Mouse (Mus musculus) ES-Bruce4 (cell line): ENCODE results near the gene Unc119b. TPM values are rescaled to one million over a fixed set of nuclear protein-coding genes. Genes with fewer than 3 reads are reported as not detected.

Experiments
- H3K27ac ChIP-seq: 2 replicates; pipeline ENCODE4 v1.5.1; 2012; ENCODE audit warnings: low read length, inconsistent platforms; ENCODE audit not compliant: insufficient read depth
- H3K27me3 ChIP-seq: 2 replicates; pipeline ENCODE4 v1.6.1; 2012; ENCODE audit warnings: mild to moderate bottlenecking, low read length, inconsistent platforms; ENCODE audit not compliant: control insufficient read depth, poor library complexity, insufficient read depth, severe bottlenecking
- H3K36me3 ChIP-seq: 2 replicates; pipeline ENCODE4 v1.6.1; 2012; ENCODE audit warnings: inconsistent platforms, mild to moderate bottlenecking, low read length, moderate library complexity; ENCODE audit not compliant: control insufficient read depth, poor library complexity, insufficient read depth, severe bottlenecking
- H3K4me1 ChIP-seq: one replicate; pipeline ENCODE4 v1.8.1; 2011; ENCODE audit warnings: low read length; ENCODE audit not compliant: control insufficient read depth, insufficient read depth
- H3K4me3 ChIP-seq: 2 replicates; pipeline ENCODE4 v1.5.1; 2011; ENCODE audit warnings: low read depth, mild to moderate bottlenecking, low read length
- H3K9ac ChIP-seq: 2 replicates; pipeline ENCODE4 v1.6.1; 2012; ENCODE audit warnings: low read depth, mild to moderate bottlenecking, inconsistent platforms; ENCODE audit not compliant: poor library complexity, severe bottlenecking
- H3K9me3 ChIP-seq: replicated peaks from 2 replicates; pipeline ENCODE4 v1.6.1; 2012; ENCODE audit warnings: mild to moderate bottlenecking, low read length, inconsistent platforms; ENCODE audit not compliant: control insufficient read depth, poor library complexity, insufficient read depth, severe bottlenecking
- CTCF ChIP-seq: IDR thresholded peaks from one replicate; pipeline ENCODE4 v1.8.1; 2011; ENCODE audit warnings: low read depth, low read length
- EP300 ChIP-seq: IDR thresholded peaks from 2 replicates; pipeline ENCODE4 v1.6.1; 2011; ENCODE audit warnings: low read depth, low read length; ENCODE audit not compliant: insufficient read depth
- POLR2A ChIP-seq: IDR thresholded peaks from one replicate; pipeline ENCODE4 v1.8.1; 2011; ENCODE audit warnings: low read length; ENCODE audit not compliant: insufficient read depth
- polyA plus RNA-seq: library from polyadenylated mRNA; stranded (reverse); fragments of >200 nt; gene quantifications from 2 replicates; pipeline ENCODE4 v1.2.4, GENCODE M21; 2011; ENCODE audit warnings: low read depth; ENCODE audit not compliant: missing spikeins, insufficient read depth, insufficient read length

The Unc119b gene
- polyA plus RNA-seq: 35.5 and 36.9 TPM in 2 replicates

DNA sequence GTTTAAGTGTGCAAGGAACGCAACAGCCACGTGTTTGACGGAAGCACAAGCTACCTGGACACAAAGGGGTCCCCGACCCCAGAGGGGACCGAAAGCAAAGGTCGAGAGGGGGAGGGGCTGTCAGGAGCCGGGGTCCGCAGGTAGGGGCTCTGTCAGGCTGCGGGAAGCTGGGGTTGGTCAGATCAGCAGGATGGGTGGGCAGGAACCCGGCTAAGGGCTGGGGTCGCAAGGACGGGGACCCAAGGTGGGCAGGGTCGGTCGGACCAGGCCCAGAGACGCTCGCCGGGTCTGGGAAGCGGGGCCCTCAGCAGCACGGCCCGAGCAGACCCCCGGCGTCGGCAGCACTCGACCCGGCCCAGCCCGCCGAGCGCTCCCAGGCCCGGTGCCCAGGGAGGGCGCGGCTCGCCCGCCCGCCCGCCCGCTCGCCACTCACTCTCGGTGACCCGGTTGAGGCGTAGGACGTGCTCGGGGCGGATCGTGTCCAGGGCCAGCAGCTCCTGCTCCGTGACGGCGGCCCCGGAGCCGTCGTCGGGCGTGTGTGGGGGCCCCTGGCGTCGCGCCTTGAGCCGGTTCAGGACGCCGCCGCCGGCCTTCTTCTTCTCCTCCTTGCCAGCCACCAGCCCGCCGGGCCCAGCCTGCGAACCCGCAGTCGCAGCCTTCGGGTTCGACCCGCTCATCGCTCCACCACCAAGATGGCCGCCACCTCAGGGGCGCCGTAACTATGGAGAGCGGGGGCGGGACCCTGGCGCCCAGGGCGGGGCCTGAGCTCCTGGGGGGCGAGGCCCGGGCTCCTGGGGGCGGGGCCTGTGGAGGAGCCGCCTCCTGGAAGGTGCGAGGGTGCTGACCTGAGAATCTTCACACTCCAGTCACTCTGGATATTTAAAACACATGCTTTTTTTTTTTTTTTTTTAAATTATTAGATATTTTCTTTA is at the start of gene Unc119b:
Unc119b (minus strand) TSS at position 742 of the 932 bp plus-strand sequence.
- Histone ChIP-seq H3K4me1 (no peaks in the 10 kb centered on the region), H3K9ac (peak within 1 kb of the TSS; percentile 94), H3K4me3 (peak within 1 kb of the TSS; percentile 71), H3K36me3 (no peaks in the 10 kb centered on the region), H3K27me3 (no peaks in the 10 kb centered on the region), H3K9me3 (no peaks in the 10 kb centered on the region), H3K27ac (no peak within 1 kb of the TSS)
- TF ChIP-seq EP300: no peak
- no peak for TF ChIP-seq POLR2A
- TF ChIP-seq CTCF: no peak

DNA sequence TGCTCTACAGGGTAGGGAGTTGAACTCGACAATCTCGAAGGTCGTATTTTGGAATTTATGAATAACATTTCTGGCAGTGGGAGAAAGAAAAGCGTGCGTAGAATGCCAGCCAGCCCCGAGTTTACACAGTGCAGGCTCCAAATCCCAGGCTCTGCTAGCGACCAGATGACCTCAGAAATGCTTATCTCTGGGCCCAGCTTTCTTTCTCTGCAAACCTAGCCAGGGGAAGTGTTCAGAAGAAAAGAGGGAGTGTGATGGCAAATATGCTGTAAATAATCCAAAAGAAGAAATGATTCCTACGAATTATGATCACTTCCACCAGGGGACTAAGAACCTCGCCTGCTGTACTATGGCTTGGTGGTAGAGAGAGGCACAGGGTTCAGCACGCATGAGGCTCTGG is 48.7 kb upstream of the Unc119b start:
- Histone ChIP-seq H3K9ac (no peak overlapping the region), H3K9me3 (no peaks in the 10 kb centered on the region), H3K27ac (no peak overlapping the region), H3K4me3 (no peak overlapping the region), H3K27me3 (no peaks in the 10 kb centered on the region), H3K4me1 (no peaks in the 10 kb centered on the region), H3K36me3 (no peaks in the 10 kb centered on the region)
- TF ChIP-seq EP300 (no peak), CTCF (no peak), POLR2A (no peak)

DNA sequence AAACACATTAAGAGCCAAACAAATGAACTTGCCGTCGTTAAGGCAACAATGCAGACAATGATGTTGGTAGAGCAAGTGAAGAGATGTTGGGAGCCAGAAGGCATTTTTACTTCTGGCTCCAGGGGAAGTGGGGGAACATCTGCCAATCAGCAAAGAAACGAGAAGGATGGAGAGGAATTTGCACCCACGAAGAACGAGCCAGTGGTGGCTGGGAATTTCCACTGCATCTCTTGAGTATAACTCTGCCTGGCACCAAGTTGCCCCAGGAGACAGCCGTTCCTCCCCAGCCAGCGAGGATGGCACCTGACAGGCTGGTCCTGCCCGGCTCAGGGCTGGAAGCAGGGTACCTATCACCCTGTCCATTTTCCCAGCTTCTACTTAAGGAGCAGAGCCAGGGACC is 48.1 kb upstream of the Unc119b start:
- Histone ChIP-seq H3K4me1 (no peaks in the 10 kb centered on the region), H3K27me3 (no peaks in the 10 kb centered on the region), H3K9ac (no peak overlapping the region), H3K4me3 (no peak overlapping the region), H3K9me3 (no peaks in the 10 kb centered on the region), H3K27ac (no peak overlapping the region), H3K36me3 (no peaks in the 10 kb centered on the region)
- no peak for TF ChIP-seq EP300
- no peak for TF ChIP-seq POLR2A
- no peak for TF ChIP-seq CTCF

DNA sequence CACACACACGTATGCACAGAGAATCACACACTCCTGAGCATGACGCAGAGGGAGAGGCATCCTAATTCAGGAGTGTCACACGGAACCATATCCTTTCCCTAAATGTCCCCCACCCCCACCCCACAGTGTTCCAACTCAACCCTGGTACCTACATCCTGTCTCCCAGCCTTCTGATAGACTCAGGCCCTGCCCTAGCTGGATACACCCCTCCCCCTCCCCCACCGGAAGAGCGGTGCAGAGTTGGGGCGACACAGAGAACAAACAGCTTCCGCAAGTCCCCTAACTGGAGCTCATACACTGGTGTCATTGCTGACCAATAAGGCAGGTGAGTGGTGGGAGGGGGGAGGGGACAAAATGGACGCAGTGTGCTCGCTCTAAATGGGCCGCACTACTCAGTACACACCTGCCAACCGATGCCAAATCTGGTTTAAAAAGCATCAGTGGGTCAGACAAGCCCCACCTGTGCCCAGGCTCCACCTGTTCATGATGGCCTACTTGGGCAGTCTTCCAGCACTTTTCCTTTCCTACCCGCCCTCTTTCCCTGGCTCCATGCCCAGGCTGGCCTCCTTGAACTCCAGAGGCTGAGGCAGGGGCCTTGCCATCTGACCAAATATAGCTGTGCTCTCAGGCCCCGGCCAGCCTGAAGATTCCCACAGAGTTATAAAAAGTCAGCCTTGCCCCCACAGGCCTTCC is 46.6 kb upstream of the Unc119b start:
- no peaks in the 10 kb centered on the region for H3K9me3 ChIP-seq
- no peaks in the 10 kb centered on the region for H3K27me3 ChIP-seq
- H3K9ac ChIP-seq: no peak overlapping the region
- no peak for TF ChIP-seq EP300
- no peak for TF ChIP-seq CTCF
- TF ChIP-seq POLR2A: no peak
- H3K27ac ChIP-seq: no peak overlapping the region
- H3K4me1 ChIP-seq: no peaks in the 10 kb centered on the region
- peak overlapping the region; percentile 46 for H3K4me3 ChIP-seq
- H3K36me3 ChIP-seq: no peaks in the 10 kb centered on the region

DNA sequence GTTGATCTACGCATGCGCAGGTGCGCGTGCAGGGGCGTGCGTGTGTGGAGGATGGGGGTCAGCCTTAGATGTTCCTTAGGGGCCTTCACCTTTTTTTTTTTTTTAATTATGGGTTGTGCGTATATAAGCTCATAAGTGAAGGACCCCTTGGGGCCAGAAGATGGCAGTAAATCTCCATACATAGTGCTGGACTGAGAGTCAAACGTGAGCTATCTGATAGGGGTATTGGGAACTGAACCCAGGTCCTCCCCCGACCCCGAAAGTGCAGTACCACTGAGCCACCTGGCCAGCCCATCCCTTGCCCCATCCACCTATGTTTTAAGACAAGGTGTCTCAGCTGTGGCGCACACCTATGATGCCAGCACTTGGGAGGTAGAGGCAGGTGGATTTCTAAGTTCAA is 44.8 kb upstream of the Unc119b start:
- Histone ChIP-seq H3K4me1 (no peaks in the 10 kb centered on the region), H3K4me3 (no peak overlapping the region), H3K9me3 (no peaks in the 10 kb centered on the region), H3K27ac (no peak overlapping the region), H3K36me3 (no peaks in the 10 kb centered on the region), H3K9ac (no peak overlapping the region), H3K27me3 (no peaks in the 10 kb centered on the region)
- TF ChIP-seq CTCF: no peak
- no peak for TF ChIP-seq POLR2A
- no peak for TF ChIP-seq EP300

DNA sequence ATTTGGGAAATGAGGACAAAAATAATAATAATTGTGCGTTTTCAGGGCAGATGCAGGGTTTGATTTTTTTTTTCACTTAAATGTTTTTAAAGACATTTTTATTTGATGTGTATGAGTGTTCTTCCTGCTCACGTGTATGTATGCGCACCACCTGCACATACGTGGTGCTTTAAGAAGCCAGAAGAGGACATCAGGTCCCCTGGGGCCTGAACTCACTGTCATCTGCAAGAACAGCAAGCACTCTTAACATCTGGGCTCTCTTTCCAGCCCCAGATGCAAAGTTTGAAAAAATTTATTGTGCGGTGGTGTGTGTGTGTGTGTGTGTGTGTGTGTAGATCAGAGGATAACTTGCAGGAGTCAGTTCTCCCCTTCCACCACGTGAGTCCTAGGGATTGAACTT is 43.1 kb upstream of the Unc119b start:
- no peak overlapping the region for H3K9ac ChIP-seq
- no peaks in the 10 kb centered on the region for H3K9me3 ChIP-seq
- TF ChIP-seq EP300: no peak
- no peak for TF ChIP-seq CTCF
- no peak for TF ChIP-seq POLR2A

More for the DNA sequence above, 43.1 kb upstream of the Unc119b start:
- H3K36me3 ChIP-seq: no peaks in the 10 kb centered on the region
- H3K27ac ChIP-seq: no peak overlapping the region
- no peak overlapping the region for H3K4me3 ChIP-seq
- H3K4me1 ChIP-seq: no peaks in the 10 kb centered on the region
- H3K27me3 ChIP-seq: no peaks in the 10 kb centered on the region
